Mouse (Mus musculus) embryonic stem cell, embryonic (primary cell): ENCODE data around the gene Wnt6.

Experiments used
- CTCF ChIA-PET, 4 experiments: fragments of 300-600 bp in 2 of 4; fragments of 350-600 bp in 2 of 4; sonication (Branson Sonifier 250); formaldehyde crosslinking; loops; one replicate each; lab custom pipeline; 2022; ENCODE audit warnings: inconsistent platforms in 2 of 4; lab: Charles Lee
- POLR2A ChIA-PET, 4 experiments: fragments of 300-600 bp in 2 of 4; fragments of 350-600 bp in 2 of 4; sonication (Branson Sonifier 250); formaldehyde crosslinking; loops; one replicate each; lab custom pipeline; 2022; ENCODE audit warnings: antibody characterized with exemption in 4 of 4, inconsistent platforms in 1 of 4; lab: Charles Lee

The Wnt6 gene

DNA sequence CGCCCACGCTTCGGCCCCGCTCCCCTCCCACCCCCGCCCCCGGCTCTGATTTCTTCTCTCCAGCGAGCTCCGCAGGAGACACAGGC is at the start of gene Wnt6:
Wnt6 (plus strand) TSS at position 48 of the 86 bp plus-strand sequence.
- ChIA-PET CTCF (interaction anchor here (0.5 to 6.6 kb wide), 16 partner anchors 11 to 122 kb away, joined by 3 to 74 read pairs (median 4); partner anchors contain the start of genes Cryba2 (in 1 of the 4), Prkag3 (in 1 of the 4) and Wnt10a (in 1 of the 4)), POLR2A (interaction anchor here (0.6 to 2.8 kb wide), 10 partner anchors 9 to 129 kb away, joined by 3 to 9 read pairs (median 4); partner anchors contain the start of gene Cyp27a1 (in 1 of the 4))

DNA sequence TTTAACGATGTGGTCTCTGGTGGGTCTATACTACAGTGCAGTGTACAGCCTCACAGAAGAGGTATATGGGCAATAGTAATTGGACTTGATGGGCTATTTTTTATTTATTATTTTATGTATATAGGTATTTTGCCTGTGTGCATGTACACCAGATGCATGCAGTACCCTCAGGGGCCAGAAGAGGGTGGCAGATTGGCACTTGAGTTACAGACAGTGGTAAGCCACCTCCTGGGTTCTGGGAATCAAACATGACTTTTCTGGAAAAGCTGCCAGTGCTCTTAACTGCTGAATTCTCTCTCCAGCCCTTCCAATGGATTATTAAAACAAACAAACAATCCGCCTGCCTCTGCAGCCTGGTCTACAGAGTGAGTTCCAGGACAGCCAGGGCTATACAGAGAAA is 47.9 kb upstream of the Wnt6 start:
- CTCF ChIA-PET: interaction anchor here (0.6 to 2.5 kb wide), 18 partner anchors 9 to 594 kb away, joined by 3 to 12 read pairs (median 4); partner anchors contain the start of genes Cyp27a1 (in 2 of the 4) and Prkag3 (in 1 of the 4)

GRCm38 (mm10) chr1:74726114-74726513 is 45.6 kb upstream of the Wnt6 start:
- ChIA-PET CTCF (interaction anchor here in 1 of 4 experiments (1.4 kb wide), 1 partner anchor 23 kb away, joined by 5 read pairs; the partner anchor contains the start of gene Prkag3), POLR2A (interaction anchor here in 2 of 4 experiments (1.4 to 1.5 kb wide), 2 partner anchors 12 to 22 kb away, joined by 3 read pairs; no protein-coding TSS in a partner anchor)

More for the DNA sequence above, 47.9 kb upstream of the Wnt6 start:
- POLR2A ChIA-PET: interaction anchor here in 2 of 4 experiments (0.6 to 0.9 kb wide), 3 partner anchors 11 to 28 kb away, joined by 3 read pairs; partner anchors contain the start of gene Cyp27a1 (in 1 of the 2)

GRCm38 (mm10) chr1:74726674-74727073 is 45.0 kb upstream of the Wnt6 start:
- ChIA-PET POLR2A (interaction anchor here in 2 of 4 experiments (1.4 to 1.5 kb wide), 2 partner anchors 13 to 21 kb away, joined by 3 read pairs; no protein-coding TSS in a partner anchor), CTCF (interaction anchor here in 1 of 4 experiments (1.4 kb wide), 1 partner anchor 22 kb away, joined by 5 read pairs; the partner anchor contains the start of gene Prkag3)

GRCm38 (mm10) chr1:74728446-74728845 is 43.2 kb upstream of the Wnt6 start:
- POLR2A ChIA-PET: no interaction called here
- CTCF ChIA-PET: no interaction called here

- CTCF ChIA-PET: interaction anchor here in 2 of 4 experiments (0.7 to 0.8 kb wide), 2 partner anchors 15 to 45 kb away, joined by 3 read pairs; no protein-coding TSS in a partner anchor
- POLR2A ChIA-PET: interaction anchor here in 1 of 4 experiments (1.0 kb wide), 1 partner anchor 14 kb away, joined by 3 read pairs; no protein-coding TSS in a partner anchor
These were observed 34.7 kb upstream of the Wnt6 start for GRCm38 (mm10) chr1:74736977-74737376.

- CTCF ChIA-PET: interaction anchor here in 2 of 4 experiments (0.7 to 0.8 kb wide), 2 partner anchors 15 to 46 kb away, joined by 3 read pairs; no protein-coding TSS in a partner anchor
- POLR2A ChIA-PET: interaction anchor here in 1 of 4 experiments (0.9 to 1.0 kb wide), 2 partner anchors 15 to 535 kb away, joined by 3 read pairs; no protein-coding TSS in a partner anchor
These were observed 34.2 kb upstream of the Wnt6 start for GRCm38 (mm10) chr1:74737500-74737899.

DNA sequence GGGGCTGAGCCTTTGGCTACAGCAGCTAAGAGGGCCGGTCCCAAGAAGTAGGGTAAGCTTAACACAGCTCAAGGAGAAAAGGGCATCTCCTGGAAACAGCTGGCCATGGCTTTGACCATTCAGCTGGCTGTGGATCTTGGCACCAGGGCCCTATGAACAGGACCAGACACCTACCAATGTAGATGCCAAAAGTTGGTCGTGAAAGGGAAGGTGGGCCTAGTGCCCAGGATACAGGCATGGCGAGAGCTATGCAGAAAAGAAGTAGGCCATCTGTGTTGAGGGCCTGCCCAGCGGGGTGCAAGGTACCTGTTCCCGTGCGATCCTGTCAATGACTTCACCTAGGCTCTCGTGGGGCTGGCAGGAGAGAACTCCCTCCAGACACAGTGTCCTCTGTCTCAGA is 30.8 kb upstream of the Wnt6 start:
- CTCF ChIA-PET: interaction anchor here in 1 of 4 experiments (0.6 kb wide), 1 partner anchor 36 kb away, joined by 3 read pairs; no protein-coding TSS in a partner anchor
- POLR2A ChIA-PET: interaction anchor here in 1 of 4 experiments (0.8 kb wide), 1 partner anchor 45 kb away, joined by 3 read pairs; no protein-coding TSS in a partner anchor

DNA sequence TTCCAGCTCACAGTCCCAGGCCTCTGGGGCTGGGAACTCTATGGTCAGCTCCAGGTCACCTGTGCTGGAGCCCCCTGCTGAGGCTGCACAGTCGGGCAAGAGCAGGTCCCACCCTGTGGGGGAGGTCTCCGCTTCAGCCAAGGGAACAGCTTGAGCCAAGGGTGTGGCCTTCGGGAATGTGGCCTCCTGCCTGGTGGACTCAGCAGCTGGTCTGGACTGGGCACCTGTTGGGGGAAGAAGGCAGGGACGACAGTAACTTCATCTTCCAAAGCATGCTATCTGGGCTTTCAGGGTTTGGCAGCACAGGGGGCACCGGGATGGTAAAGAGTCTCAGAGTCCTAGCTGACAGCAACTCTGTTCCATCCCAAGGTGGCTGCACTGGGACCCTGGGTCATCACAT is 24.4 kb upstream of the Wnt6 start:
- ChIA-PET CTCF (interaction anchor here in 3 of 4 experiments (1.0 to 1.5 kb wide), 5 partner anchors 10 to 146 kb away, joined by 3 to 4 read pairs (median 3); partner anchors contain the start of genes Cyp27a1 (in 1 of the 3), Rnf25 (in 1 of the 3) and Stk36 (in 1 of the 3)), POLR2A (interaction anchor here in 3 of 4 experiments (0.5 to 1.7 kb wide), 6 partner anchors 12 to 214 kb away, joined by 3 to 4 read pairs (median 3); partner anchors contain the start of genes Cyp27a1 (in 1 of the 3) and Ttll4 (in 1 of the 3))

GRCm38 (mm10) chr1:74748643-74749271 is 22.9 kb upstream of the Wnt6 start, which contains the start of gene Prkag3:
Gene Prkag3 (minus strand): TSS chr1:74749221.
- ChIA-PET POLR2A (interaction anchor here in 3 of 4 experiments (0.6 to 1.3 kb wide), 5 partner anchors 24 to 471 kb away, joined by 3 to 4 read pairs (median 3); partner anchors contain the start of gene Cyp27a1 (in 1 of the 3)), CTCF (interaction anchor here in 3 of 4 experiments (0.5 to 1.6 kb wide), 16 partner anchors 9 to 330 kb away, joined by 3 to 7 read pairs (median 4); partner anchors contain the start of genes Cyp27a1 (in 1 of the 3), Rnf25 (in 1 of the 3), Stk36 (in 1 of the 3) and Wnt6 (in 1 of the 3))

- CTCF ChIA-PET: interaction anchor here in 2 of 4 experiments (0.7 to 1.6 kb wide), 11 partner anchors 9 to 807 kb away, joined by 3 to 7 read pairs (median 4); partner anchors contain the start of genes Cyp27a1 (in 1 of the 2) and Wnt6 (in 1 of the 2)
- POLR2A ChIA-PET: interaction anchor here in 2 of 4 experiments (0.7 to 1.1 kb wide), 3 partner anchors 24 to 472 kb away, joined by 3 to 4 read pairs (median 4); no protein-coding TSS in a partner anchor
These were observed 22.4 kb upstream of the Wnt6 start for GRCm38 (mm10) chr1:74749301-74749700.

GRCm38 (mm10) chr1:74750683-74751082 is 21.0 kb upstream of the Wnt6 start:
- POLR2A ChIA-PET: no interaction called here
- CTCF ChIA-PET: no interaction called here

DNA sequence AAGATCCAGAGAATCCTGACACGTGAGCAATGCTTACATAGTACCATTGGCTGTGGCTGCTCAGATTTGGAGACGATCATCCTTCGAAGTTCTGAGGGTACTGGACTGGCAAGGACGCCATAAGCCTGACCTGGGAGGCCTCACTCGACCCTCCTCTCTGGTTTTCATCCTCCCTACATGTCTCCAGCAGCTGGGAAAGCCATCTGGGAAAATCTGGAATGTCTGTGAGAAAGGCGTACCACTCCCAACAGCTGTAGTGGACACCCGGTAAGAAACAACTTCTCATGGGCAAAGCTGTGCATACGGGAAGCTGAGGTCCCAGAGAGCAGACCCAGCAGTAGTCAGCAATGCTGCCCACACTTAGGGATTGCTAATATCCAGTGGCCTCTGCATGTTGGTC is 19.5 kb upstream of the Wnt6 start:
- ChIA-PET POLR2A (interaction anchor here in 1 of 4 experiments (1.2 kb wide), 1 partner anchor 65 kb away, joined by 3 read pairs; no protein-coding TSS in a partner anchor), CTCF (interaction anchor here in 3 of 4 experiments (0.5 to 1.5 kb wide), 3 partner anchors 9 to 109 kb away, joined by 3 to 4 read pairs (median 3); no protein-coding TSS in a partner anchor)

DNA sequence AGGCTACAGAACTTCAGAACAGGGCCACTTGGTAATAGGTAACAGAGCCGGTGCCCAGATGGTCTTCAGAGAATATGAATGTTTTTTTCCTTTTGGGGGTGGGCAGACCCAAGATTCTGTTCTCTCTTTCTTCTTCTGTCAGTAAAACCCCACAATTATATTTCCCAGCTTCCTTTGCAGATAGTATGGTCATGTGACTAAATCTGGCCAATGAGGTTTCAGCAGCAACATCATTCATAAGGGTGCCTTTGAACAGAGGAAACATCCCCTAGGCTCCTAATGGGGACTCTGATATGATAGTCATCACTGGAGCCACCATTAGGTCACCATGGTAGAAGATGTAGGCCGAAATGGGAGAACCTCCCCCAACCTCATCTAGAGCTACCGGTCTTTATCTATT is 18.9 kb upstream of the Wnt6 start:
- CTCF ChIA-PET: interaction anchor here in 3 of 4 experiments (0.5 to 1.5 kb wide), 3 partner anchors 8 to 109 kb away, joined by 3 to 4 read pairs (median 3); no protein-coding TSS in a partner anchor
- POLR2A ChIA-PET: interaction anchor here in 1 of 4 experiments (0.6 to 1.2 kb wide), 2 partner anchors 65 to 114 kb away, joined by 3 read pairs; no protein-coding TSS in a partner anchor

DNA sequence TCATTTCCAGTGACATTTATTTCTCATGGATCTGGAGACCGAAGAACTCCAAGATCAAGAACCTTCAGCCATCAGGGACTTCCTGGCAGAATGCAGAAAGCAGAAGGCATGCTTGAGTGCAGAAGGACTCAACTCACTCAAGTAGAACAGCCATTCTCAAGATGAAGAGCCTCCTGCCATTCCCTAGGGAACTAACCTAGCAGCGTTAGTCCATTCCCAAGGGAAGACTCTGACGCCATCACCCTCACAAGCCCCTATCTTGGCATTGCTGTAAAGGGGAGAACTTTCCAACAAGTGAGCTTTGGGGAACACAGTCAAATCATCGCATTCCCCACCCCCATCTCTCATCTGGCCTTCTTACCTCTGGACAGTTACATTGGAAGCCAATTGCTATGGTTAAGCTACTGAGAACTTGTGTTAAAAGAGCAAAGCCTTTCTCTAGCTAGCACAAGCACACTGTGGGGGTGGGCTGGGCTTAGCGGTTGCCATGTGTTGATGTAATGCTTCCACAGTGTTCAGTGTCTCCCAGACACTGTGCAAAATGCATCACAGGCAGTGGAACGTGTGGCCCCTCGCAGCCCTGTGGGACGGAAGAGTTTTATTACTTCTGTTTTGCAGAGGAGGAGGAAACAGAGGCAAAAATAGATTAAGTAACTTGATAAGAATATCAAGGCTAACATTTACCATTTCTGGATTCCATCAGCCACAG is 18.3 kb upstream of the Wnt6 start:
- ChIA-PET CTCF (interaction anchor here in 3 of 4 experiments (0.8 to 1.5 kb wide), 3 partner anchors 54 to 110 kb away, joined by 3 to 4 read pairs (median 3); partner anchors contain the start of gene Cdk5r2 (in 1 of the 3)), POLR2A (interaction anchor here in 1 of 4 experiments (0.6 kb wide), 1 partner anchor 114 kb away, joined by 3 read pairs; no protein-coding TSS in a partner anchor)

DNA sequence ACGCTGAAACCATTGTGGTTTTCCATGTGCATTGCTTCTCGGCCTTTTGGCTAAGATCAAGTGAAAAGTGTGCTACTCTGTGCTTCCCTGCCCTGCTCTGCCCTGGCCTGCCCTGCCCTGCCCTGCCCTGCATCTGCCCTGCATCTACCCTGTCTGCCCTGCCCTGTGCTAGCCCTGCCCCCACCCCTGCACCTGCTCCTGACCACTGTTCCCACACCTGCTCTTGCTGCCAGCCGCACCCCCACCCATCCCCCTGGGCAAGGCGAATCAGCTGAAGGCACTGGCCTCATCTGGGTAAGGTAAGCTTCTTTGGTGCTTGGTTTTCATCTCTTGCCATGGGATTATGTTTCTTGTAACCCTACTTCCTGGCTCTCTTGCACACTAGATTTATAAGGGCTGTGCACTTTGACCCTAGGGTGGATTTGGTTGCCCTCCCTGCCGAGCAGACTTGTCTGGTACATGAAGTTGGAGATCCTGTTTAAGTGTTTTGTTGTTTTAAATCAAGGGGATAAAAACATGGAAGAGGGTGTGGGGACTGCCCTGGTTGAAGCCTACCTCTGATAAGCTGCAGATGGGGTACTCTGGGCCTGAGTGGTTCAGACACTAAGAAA is 17.4 kb upstream of the Wnt6 start:
- ChIA-PET CTCF (interaction anchor here in 2 of 4 experiments (0.8 to 1.3 kb wide), 4 partner anchors 21 to 111 kb away, joined by 3 to 5 read pairs (median 3); partner anchors contain the start of gene Cdk5r2 (in 1 of the 2)), POLR2A (interaction anchor here in 2 of 4 experiments (0.6 to 1.0 kb wide), 3 partner anchors 11 to 41 kb away, joined by 3 read pairs; partner anchors contain the start of gene Cyp27a1 (in 1 of the 2))

GRCm38 (mm10) chr1:74759773-74760172 is 11.9 kb upstream of the Wnt6 start:
- ChIA-PET CTCF (interaction anchor here in 3 of 4 experiments (0.6 to 4.4 kb wide), 16 partner anchors 8 to 187 kb away, joined by 3 to 23 read pairs (median 4); partner anchors contain the start of genes Cyp27a1 (in 1 of the 3), Prkag3 (in 1 of the 3), Rnf25 (in 1 of the 3) and Stk36 (in 1 of the 3)), POLR2A (no interaction called here)
